Mouse (Mus musculus): Measurements from ENCODE around the gene Apln.

GRCm38 (mm10) chrX:48071961-48072360 is 37.3 kb upstream of the Apln start:
- TF ChIP-seq CTCF (IDR thresholded peaks at IDR 0.05; ENCODE audit: control insufficient read depth, insufficient read depth, insufficient read length) (no peak), USF1 (IDR thresholded peaks at IDR 0.05; ENCODE audit: low read depth) (no peak), MAX (IDR thresholded peaks at IDR 0.05) (no peak), FOSL1 (IDR thresholded peaks at IDR 0.05; ENCODE audit: insufficient read depth, low read length, poor library complexity, severe bottlenecking) (no peak), CEBPB (IDR thresholded peaks at IDR 0.05; ENCODE audit: low read depth) (no peak), MYOG (IDR thresholded peaks at IDR 0.05; ENCODE audit: control insufficient read depth, extremely low read depth, insufficient read length) (no peak), MYOD1 (IDR thresholded peaks at IDR 0.05; ENCODE audit: control insufficient read depth, insufficient read length, low read depth) (no peak)

All from C2C12 (cell line).